Mouse (Mus musculus) thymus, postnatal 14 days (tissue): ENCODE results near the gene Smoc2.

ENCODE experiments used
- DNase-seq: peaks from one replicate; pipeline ENCODE4 v3.0.0; 2021

Smoc2 gene

GRCm38 (mm10) chr17:14279177-14279965 is at the start of gene Smoc2:
TSS of gene Smoc2 (plus strand) at chr17:14279506.
- no peak for DNase-seq

- DNase-seq, result no peak
These were observed 48.4 kb upstream of the Smoc2 start for GRCm38 (mm10) chr17:14230698-14231430.

- DNase-seq, result peak; percentile 42
These were observed 46.7 kb upstream of the Smoc2 start for GRCm38 (mm10) chr17:14232629-14233028.

GRCm38 (mm10) chr17:14233658-14234057 is 45.6 kb upstream of the Smoc2 start:
- DNase-seq, result no peak

GRCm38 (mm10) chr17:14234774-14235389 is 44.4 kb upstream of the Smoc2 start:
- DNase-seq, result no peak

GRCm38 (mm10) chr17:14237134-14237533 is 42.2 kb upstream of the Smoc2 start:
- no peak for DNase-seq

GRCm38 (mm10) chr17:14239960-14240359 is 39.3 kb upstream of the Smoc2 start:
- DNase-seq, result no peak

- DNase-seq, result no peak
These were observed 36.7 kb upstream of the Smoc2 start for GRCm38 (mm10) chr17:14242634-14243033.

GRCm38 (mm10) chr17:14244195-14244965 is 34.9 kb upstream of the Smoc2 start:
- DNase-seq, result no peak

GRCm38 (mm10) chr17:14246266-14246665 is 33.0 kb upstream of the Smoc2 start:
- no peak for DNase-seq

GRCm38 (mm10) chr17:14247931-14248330 is 31.4 kb upstream of the Smoc2 start:
- DNase-seq, result no peak

- DNase-seq, result no peak
These were observed 29.7 kb upstream of the Smoc2 start for GRCm38 (mm10) chr17:14249595-14249994.

- no peak for DNase-seq
These were observed 28.9 kb upstream of the Smoc2 start for GRCm38 (mm10) chr17:14250401-14250800.

- no peak for DNase-seq
These were observed 26.9 kb upstream of the Smoc2 start for GRCm38 (mm10) chr17:14252456-14252855.

GRCm38 (mm10) chr17:14254616-14255015 is 24.7 kb upstream of the Smoc2 start:
- no peak for DNase-seq

- DNase-seq, result no peak
These were observed 21.3 kb upstream of the Smoc2 start for GRCm38 (mm10) chr17:14257799-14258520.

- DNase-seq, result no peak
These were observed 20.4 kb upstream of the Smoc2 start for GRCm38 (mm10) chr17:14258906-14259305.

- DNase-seq, result no peak
These were observed 18.3 kb upstream of the Smoc2 start for GRCm38 (mm10) chr17:14260966-14261365.

GRCm38 (mm10) chr17:14262217-14262616 is 17.1 kb upstream of the Smoc2 start:
- no peak for DNase-seq

- no peak for DNase-seq
These were observed 11.3 kb upstream of the Smoc2 start for GRCm38 (mm10) chr17:14268001-14268400.

GRCm38 (mm10) chr17:14273386-14273785 is 5.9 kb upstream of the Smoc2 start:
- no peak for DNase-seq

- DNase-seq, result no peak
These were observed 2.0 kb upstream of the Smoc2 start for GRCm38 (mm10) chr17:14277310-14277709.
